Mouse (Mus musculus) kidney, embryonic 15.5 days (tissue): ENCODE measurements around the gene D1Ertd622e. TPM values are rescaled to one million over a fixed set of nuclear protein-coding genes. Genes with fewer than 3 reads are reported as not detected.

Experiments
- ATAC-seq: fragments of 200-750 bp; cut with Nextera tagmentation; replicated peaks from 2 replicates; pipeline ENCODE4 v1.8.0; 2017; ENCODE audit warnings: moderate TSS enrichment; ENCODE audit not compliant: low FRiP score
- H3K27ac ChIP-seq: fragments of 300-500 bp; sonication (generic); 2 replicates; pipeline ENCODE4 v1.5.1; 2015; ENCODE audit warnings: mild to moderate bottlenecking, inconsistent platforms
- H3K27me3 ChIP-seq: fragments of 300-500 bp; sonication (generic); 2 replicates; pipeline ENCODE4 v1.6.1; 2015; ENCODE audit warnings: inconsistent platforms
- H3K36me3 ChIP-seq: fragments of 300-500 bp; sonication (generic); 2 replicates; pipeline ENCODE4 v1.6.1; 2015; ENCODE audit warnings: inconsistent platforms
- H3K4me1 ChIP-seq: fragments of 300-500 bp; sonication (generic); 2 replicates; pipeline ENCODE4 v1.6.1; 2015; ENCODE audit warnings: inconsistent platforms
- H3K4me2 ChIP-seq: fragments of 300-500 bp; sonication (generic); 2 replicates; pipeline ENCODE4 v1.6.1; 2015; ENCODE audit warnings: moderate library complexity, mild to moderate bottlenecking, inconsistent platforms
- H3K4me3 ChIP-seq: fragments of 300-500 bp; sonication (generic); replicated peaks from 2 replicates; pipeline ENCODE4 v1.5.1; 2015; ENCODE audit warnings: mild to moderate bottlenecking, inconsistent platforms
- H3K9ac ChIP-seq: fragments of 300-500 bp; sonication (generic); 2 replicates; pipeline ENCODE4 v1.6.1; 2015; ENCODE audit warnings: mild to moderate bottlenecking, inconsistent platforms
- H3K9me3 ChIP-seq: fragments of 300-500 bp; sonication (generic); replicated peaks from 2 replicates; pipeline ENCODE4 v1.6.1; 2016; ENCODE audit warnings: inconsistent platforms
- WGBS: fragments of 180-500 bp; shearing (Covaris S2); methylation state at CpG from one replicate; pipeline ENCODE4 v1.1.7; 2015; ENCODE audit warnings: mixed read lengths; 5-methylcytosine and 5-hydroxymethylcytosine counted together
- polyA plus RNA-seq: library from polyadenylated mRNA; unstranded; fragments of >200 nt; fragmentation: Nextera tagmentation; extraction: Ambion mirVana; gene quantifications from 2 replicates; pipeline ENCODE4 v1.2.1, GENCODE M21; 2015

D1Ertd622e gene
- polyA plus RNA-seq, 1 experiment from 2014 or later: 23.2 TPM

DNA sequence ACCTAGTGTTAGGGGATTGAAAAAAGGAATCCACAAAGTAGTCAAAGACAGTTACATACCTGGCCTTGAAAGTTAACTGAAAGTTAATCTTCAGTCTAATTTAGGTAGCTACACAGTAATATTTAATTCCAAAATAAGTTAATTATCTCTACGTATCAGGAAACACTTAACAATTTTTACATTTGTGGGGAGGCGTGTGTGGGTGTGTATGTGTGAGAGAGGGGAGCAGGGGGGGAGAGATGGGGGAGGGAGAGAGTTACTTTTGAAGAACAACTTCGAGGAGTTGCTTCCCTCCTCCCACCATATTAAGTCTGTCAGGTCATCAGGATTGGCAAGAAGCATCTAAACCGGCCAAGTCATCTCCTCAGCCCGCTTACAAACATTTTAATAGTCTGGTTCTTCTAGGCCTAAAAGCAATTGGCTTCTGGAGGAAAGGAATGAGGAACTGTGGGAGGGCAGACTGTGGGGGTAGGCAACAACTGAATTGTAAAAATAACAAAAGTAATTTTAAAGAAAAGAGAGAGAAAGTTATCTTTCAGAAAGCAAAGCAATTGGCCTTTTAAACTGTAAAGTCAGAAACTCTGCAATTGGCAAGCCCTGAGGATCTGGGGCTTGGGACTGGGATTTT, 29.9 kb downstream of the D1Ertd622e start:
- no peaks in the 10 kb centered on the region for H3K9me3 ChIP-seq
- H3K4me3 ChIP-seq: no peak overlapping the region
- 59% methylated on average over 5 of the region's 5 CpGs for WGBS
- no peak overlapping the region for H3K27ac ChIP-seq
- no peak overlapping the region for H3K4me2 ChIP-seq
- no peak for ATAC-seq
- no peaks in the 10 kb centered on the region for H3K27me3 ChIP-seq
- no peaks in the 10 kb centered on the region for H3K4me1 ChIP-seq
- no peaks in the 10 kb centered on the region for H3K36me3 ChIP-seq
- no peak overlapping the region for H3K9ac ChIP-seq

- 78% methylated on average over 5 of the region's 5 CpGs for WGBS
- Histone ChIP-seq H3K27ac (no peak overlapping the region), H3K4me3 (no peak overlapping the region), H3K4me1 (no peaks in the 10 kb centered on the region), H3K36me3 (no peaks in the 10 kb centered on the region), H3K27me3 (no peaks in the 10 kb centered on the region), H3K9ac (no peak overlapping the region), H3K4me2 (no peak overlapping the region), H3K9me3 (no peaks in the 10 kb centered on the region)
- no peak for ATAC-seq
Observed at GRCm38 (mm10) chr1:97630146-97630545, 31.7 kb downstream of the D1Ertd622e start.

GRCm38 (mm10) chr1:97628859-97629258, 33.0 kb downstream of the D1Ertd622e start:
- H3K4me1 ChIP-seq: no peaks in the 10 kb centered on the region
- H3K4me2 ChIP-seq: no peak overlapping the region
- H3K27me3 ChIP-seq: no peaks in the 10 kb centered on the region
- no peak overlapping the region for H3K9ac ChIP-seq
- no peak overlapping the region for H3K27ac ChIP-seq
- no peaks in the 10 kb centered on the region for H3K36me3 ChIP-seq
- 78% methylated on average over 7 of the region's 7 CpGs for WGBS
- ATAC-seq: no peak
- no peak overlapping the region for H3K4me3 ChIP-seq
- no peaks in the 10 kb centered on the region for H3K9me3 ChIP-seq

DNA sequence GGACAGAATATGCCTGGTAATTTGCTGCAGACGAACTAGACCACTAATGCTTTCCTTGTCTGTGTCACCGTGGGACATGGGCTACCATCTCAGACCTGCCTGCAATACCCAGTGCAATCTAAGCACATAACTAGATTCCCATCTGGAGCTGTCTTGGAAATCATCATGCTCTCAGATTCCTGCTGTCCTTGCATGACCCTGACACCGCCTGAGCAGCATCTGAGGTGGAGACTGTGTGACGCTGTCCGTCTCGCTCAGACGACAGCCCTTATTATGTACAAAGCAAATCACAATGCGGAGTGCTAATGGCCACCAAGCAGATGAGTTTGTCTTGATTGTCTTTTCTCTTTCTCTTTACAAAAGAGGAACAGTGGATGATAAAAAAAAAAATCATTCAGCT, 33.9 kb downstream of the D1Ertd622e start:
- Histone ChIP-seq H3K9me3 (no peaks in the 10 kb centered on the region), H3K4me1 (no peaks in the 10 kb centered on the region), H3K36me3 (no peaks in the 10 kb centered on the region), H3K4me3 (no peak overlapping the region), H3K4me2 (no peak overlapping the region), H3K27ac (no peak overlapping the region), H3K9ac (no peak overlapping the region), H3K27me3 (no peaks in the 10 kb centered on the region)
- 87% methylated on average over 8 of the region's 8 CpGs for WGBS
- ATAC-seq: no peak

GRCm38 (mm10) chr1:97625427-97625826, 36.4 kb downstream of the D1Ertd622e start:
- H3K9me3 ChIP-seq: no peaks in the 10 kb centered on the region
- H3K4me1 ChIP-seq: no peaks in the 10 kb centered on the region
- no peak overlapping the region for H3K4me3 ChIP-seq
- WGBS: 71% methylated on average over 6 of the region's 6 CpGs
- H3K4me2 ChIP-seq: no peak overlapping the region
- H3K27me3 ChIP-seq: no peaks in the 10 kb centered on the region
- H3K27ac ChIP-seq: no peak overlapping the region
- no peaks in the 10 kb centered on the region for H3K36me3 ChIP-seq
- ATAC-seq: no peak
- H3K9ac ChIP-seq: no peak overlapping the region

- no peak overlapping the region for H3K9ac ChIP-seq
- no peak for ATAC-seq
- no peak overlapping the region for H3K27ac ChIP-seq
- H3K4me3 ChIP-seq: no peak overlapping the region
- H3K4me2 ChIP-seq: no peak overlapping the region
- no peaks in the 10 kb centered on the region for H3K9me3 ChIP-seq
- 59% methylated on average over 2 of the region's 2 CpGs for WGBS
- H3K27me3 ChIP-seq: no peaks in the 10 kb centered on the region
- H3K4me1 ChIP-seq: no peaks in the 10 kb centered on the region
- H3K36me3 ChIP-seq: no peaks in the 10 kb centered on the region
Observed at GRCm38 (mm10) chr1:97624386-97624785, 37.5 kb downstream of the D1Ertd622e start.

DNA sequence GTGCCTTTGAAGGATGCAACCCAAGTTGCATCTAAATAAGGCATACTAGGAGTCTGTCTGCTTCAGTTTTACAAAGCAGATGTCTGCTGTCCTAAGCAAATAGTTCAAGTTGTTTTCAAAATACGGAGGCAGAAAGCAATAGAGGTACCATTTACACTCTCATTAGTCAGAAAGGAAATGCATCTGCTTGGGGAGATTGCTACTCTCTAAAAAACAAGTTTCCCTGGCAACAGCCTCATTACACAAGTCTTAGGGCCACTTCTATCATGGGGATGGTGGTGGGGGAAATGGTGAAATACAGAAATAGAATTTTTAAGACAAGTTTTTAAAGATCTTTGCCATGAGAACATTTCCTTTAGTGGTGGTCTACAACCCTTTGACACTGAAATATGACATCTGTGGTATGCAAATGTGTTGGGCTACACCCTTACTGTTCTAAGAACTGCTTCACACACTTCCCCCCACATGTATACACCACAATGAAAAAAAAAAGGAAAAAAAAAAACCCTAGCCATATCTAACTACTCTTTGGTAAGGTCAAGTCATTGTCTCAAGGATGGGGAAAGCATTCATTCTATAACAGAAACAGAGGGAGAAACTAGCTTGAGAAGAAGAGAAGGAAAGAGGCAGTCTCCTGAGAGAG, 38.5 kb downstream of the D1Ertd622e start:
- no peaks in the 10 kb centered on the region for H3K36me3 ChIP-seq
- no peaks in the 10 kb centered on the region for H3K9me3 ChIP-seq
- no peak overlapping the region for H3K4me2 ChIP-seq
- H3K4me1 ChIP-seq: no peaks in the 10 kb centered on the region
- no peak overlapping the region for H3K27ac ChIP-seq
- 18% methylated on average over 1 of the region's 1 CpGs for WGBS
- no peak for ATAC-seq
- H3K9ac ChIP-seq: no peak overlapping the region
- H3K4me3 ChIP-seq: no peak overlapping the region
- no peaks in the 10 kb centered on the region for H3K27me3 ChIP-seq

DNA sequence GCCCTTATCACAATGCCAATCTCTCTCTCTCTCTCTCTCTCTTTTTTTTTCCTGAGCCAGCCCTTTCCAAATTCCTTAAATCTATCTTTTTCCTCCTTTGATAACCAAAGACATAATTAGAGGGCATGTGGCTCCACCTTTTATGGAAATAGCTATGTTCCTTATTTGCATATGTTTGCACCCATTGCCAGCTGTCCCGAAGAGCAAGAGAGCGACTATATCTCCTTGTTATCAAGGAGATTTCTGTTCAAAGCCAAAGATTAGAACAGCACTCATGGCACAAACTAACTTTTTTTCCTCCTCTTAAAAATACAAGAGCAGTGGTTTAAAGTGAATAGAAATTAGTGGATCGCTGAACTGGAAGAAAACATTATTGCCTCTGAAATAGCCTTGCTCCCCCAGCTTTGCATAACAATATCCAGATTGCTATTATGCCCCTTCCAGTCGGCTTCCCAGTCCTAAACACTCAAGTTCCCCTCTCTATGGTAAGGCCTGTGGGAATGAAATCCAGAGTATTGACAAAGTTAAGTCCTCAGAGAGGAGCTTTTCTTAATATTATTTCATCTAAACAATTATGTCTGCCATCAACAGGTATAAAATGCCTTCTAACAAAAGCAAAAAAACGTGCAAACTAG, 39.2 kb downstream of the D1Ertd622e start:
- no peaks in the 10 kb centered on the region for H3K36me3 ChIP-seq
- no peak for ATAC-seq
- 24% methylated on average over 5 of the region's 5 CpGs for WGBS
- H3K9ac ChIP-seq: no peak overlapping the region
- no peaks in the 10 kb centered on the region for H3K9me3 ChIP-seq
- H3K27ac ChIP-seq: no peak overlapping the region
- no peak overlapping the region for H3K4me3 ChIP-seq
- H3K27me3 ChIP-seq: no peaks in the 10 kb centered on the region
- no peaks in the 10 kb centered on the region for H3K4me1 ChIP-seq
- H3K4me2 ChIP-seq: no peak overlapping the region

DNA sequence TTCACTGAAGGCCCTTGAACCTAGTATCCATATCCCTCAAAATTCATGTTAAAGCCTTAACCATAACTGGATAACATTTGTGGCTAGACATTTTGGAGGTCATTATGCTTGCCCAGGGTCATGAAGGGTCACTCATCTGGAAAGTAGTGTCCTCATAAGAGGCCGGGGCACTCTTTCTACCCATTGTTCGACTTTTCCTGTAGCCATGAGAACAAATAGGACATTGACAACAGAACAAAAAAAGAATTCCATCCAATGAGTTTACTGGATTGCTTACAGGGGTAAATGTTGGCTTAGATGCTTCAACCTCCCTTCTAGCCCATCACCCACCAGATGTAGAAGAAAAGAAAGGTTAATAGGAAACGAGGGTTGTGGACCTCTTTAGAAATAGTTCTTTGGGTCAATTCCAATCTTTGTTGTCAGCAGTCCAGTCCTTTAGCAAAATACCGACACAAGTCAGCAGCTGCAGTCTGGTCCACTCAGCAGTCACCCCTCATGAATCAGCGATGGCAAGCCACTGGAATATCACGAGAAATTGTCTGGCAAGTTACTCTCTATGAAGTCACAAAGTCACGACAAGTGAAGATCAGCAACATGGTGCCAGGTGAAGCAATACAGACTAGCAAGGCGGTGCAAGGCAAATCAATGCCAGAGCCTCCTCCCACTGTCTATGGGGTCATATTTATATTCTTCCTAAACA, 42.1 kb downstream of the D1Ertd622e start:
- no peak overlapping the region for H3K4me2 ChIP-seq
- H3K9me3 ChIP-seq: no peaks in the 10 kb centered on the region
- H3K27ac ChIP-seq: no peak overlapping the region
- no peaks in the 10 kb centered on the region for H3K27me3 ChIP-seq
- ATAC-seq: no peak
- 83% methylated on average over 8 of the region's 8 CpGs for WGBS
- H3K4me3 ChIP-seq: no peak overlapping the region
- no peaks in the 10 kb centered on the region for H3K36me3 ChIP-seq
- H3K4me1 ChIP-seq: no peaks in the 10 kb centered on the region
- no peak overlapping the region for H3K9ac ChIP-seq

DNA sequence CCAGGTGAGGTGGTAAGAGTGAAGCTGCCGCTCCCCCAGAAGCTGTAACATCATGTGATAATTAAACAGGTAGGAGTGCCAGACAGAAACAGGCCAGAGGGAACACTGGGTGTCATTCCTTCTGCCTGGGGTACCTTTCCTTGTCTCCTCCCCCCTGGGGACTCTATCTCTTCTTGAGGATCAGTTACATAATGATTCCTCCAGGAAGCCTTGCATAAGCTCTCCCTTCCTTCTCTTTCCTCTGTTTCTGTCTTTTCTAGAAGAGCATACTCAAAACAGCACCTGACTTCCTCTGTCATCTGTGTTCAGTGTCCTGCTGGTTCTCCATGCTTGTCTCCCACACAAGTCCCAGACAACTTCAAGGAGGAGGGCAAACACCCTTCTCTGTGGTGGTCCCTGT, 46.3 kb downstream of the D1Ertd622e start:
- H3K4me1 ChIP-seq: no peaks in the 10 kb centered on the region
- no peaks in the 10 kb centered on the region for H3K27me3 ChIP-seq
- H3K36me3 ChIP-seq: no peaks in the 10 kb centered on the region
- H3K9ac ChIP-seq: no peak overlapping the region
- no peak overlapping the region for H3K27ac ChIP-seq
- 77% methylated on average over 1 of the region's 1 CpGs for WGBS
- no peak for ATAC-seq
- no peak overlapping the region for H3K4me3 ChIP-seq
- H3K4me2 ChIP-seq: no peak overlapping the region
- H3K9me3 ChIP-seq: no peaks in the 10 kb centered on the region

DNA sequence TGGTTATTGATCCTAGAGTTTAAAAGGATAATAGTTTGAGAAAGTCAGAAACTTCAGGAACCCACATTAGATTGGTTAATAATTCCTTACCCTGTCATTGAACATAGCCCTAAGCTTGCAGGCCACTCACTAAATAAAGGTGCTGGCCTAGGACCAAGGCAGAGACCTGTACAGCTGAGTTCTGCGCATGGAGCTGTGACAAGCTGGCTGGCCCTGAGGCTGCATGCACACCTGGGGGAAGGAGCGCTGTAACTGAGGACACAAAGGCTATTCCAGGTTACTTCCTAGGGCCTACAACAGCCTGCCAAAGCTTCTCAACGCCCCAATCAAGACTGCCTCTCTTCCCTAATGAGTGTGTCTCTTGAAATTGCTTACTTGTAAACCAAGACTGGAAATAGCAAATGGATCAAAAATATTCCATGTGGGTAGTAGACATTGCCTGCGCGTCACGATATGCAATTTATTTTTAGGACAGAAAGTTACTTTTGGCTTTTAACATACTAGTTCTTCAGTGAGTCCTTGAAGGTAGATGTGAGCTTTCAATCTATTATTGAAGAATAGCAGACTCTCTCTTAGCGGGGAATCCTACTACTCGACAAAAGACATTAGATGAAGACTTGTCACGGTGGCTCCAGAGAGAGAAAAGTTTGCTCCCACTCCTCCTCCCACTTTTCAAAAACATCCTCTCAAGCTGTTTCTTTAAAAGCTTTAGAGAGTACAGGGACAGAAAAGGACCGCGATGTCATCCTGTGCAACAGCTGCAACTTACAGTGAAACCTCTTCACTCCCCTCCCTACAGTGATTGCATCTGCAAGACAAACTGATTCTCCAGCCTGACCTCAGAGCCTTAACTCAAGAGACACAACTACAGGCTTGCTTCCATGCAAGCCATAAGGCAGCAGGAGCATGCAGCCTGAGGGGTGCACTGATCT, 47.1 kb downstream of the D1Ertd622e start:
- no peak overlapping the region for H3K9ac ChIP-seq
- peak; percentile 58; the same call in 1 of the 2 replicates for ATAC-seq
- 85% methylated on average over 11 of the region's 11 CpGs for WGBS

More for the DNA sequence above, 47.1 kb downstream of the D1Ertd622e start:
- Histone ChIP-seq H3K27ac (no peak overlapping the region), H3K9me3 (no peaks in the 10 kb centered on the region), H3K27me3 (no peaks in the 10 kb centered on the region), H3K4me1 (no peaks in the 10 kb centered on the region), H3K4me2 (no peak overlapping the region), H3K36me3 (no peaks in the 10 kb centered on the region), H3K4me3 (no peak overlapping the region)
